Mouse (Mus musculus) lung, embryonic 16.5 days (tissue): Measurements from ENCODE around the gene Jmjd1c. TPM values are rescaled to one million over a fixed set of nuclear protein-coding genes. Genes with fewer than 3 reads are reported as not detected.

Experiments
- ATAC-seq: fragments of 200-750 bp; cut with Nextera tagmentation; 2 replicates; pipeline ENCODE4 v1.8.0; 2017; ENCODE audit warnings: low read depth, mild to moderate bottlenecking, moderate library complexity
- H3K27ac ChIP-seq: fragments of 300-500 bp; sonication (generic); 2 replicates; pipeline ENCODE4 v1.5.1; 2014; ENCODE audit warnings: mild to moderate bottlenecking, control low read depth, low read length
- H3K27me3 ChIP-seq: fragments of 300-500 bp; sonication (generic); 2 replicates; pipeline ENCODE4 v1.6.1; 2014; ENCODE audit warnings: low read depth, low read length, mixed read lengths; ENCODE audit not compliant: control insufficient read depth, insufficient read depth
- H3K36me3 ChIP-seq: fragments of 300-500 bp; sonication (generic); 2 replicates; pipeline ENCODE4 v1.6.1; 2014; ENCODE audit warnings: low read length; ENCODE audit not compliant: control insufficient read depth, insufficient read depth
- H3K4me1 ChIP-seq: fragments of 300-500 bp; sonication (generic); replicated peaks from 2 replicates; pipeline ENCODE4 v1.6.1; 2014; ENCODE audit warnings: low read length, mixed read lengths; ENCODE audit not compliant: control insufficient read depth, insufficient read depth
- H3K4me2 ChIP-seq: fragments of 300-500 bp; sonication (generic); 2 replicates; pipeline ENCODE4 v1.6.1; 2014; ENCODE audit warnings: low read depth, low read length, control low read depth
- H3K4me3 ChIP-seq: fragments of 300-500 bp; sonication (generic); 2 replicates; pipeline ENCODE4 v1.5.1; 2014; ENCODE audit warnings: mild to moderate bottlenecking, low read length, control low read depth
- H3K9ac ChIP-seq: fragments of 300-500 bp; sonication (generic); 2 replicates; pipeline ENCODE4 v1.6.1; 2014; ENCODE audit warnings: low read length, control low read depth
- H3K9me3 ChIP-seq: fragments of 300-500 bp; sonication (generic); 2 replicates; pipeline ENCODE4 v1.6.1; 2016; ENCODE audit warnings: low read length; ENCODE audit not compliant: control insufficient read depth
- WGBS: fragments of 180-500 bp; shearing (Covaris S2); extraction: QIAGEN DNeasy Blood & Tissue Kit; methylation state at CpG from one replicate; pipeline ENCODE4 v1.1.7; 2014; 5-methylcytosine and 5-hydroxymethylcytosine counted together
- polyA plus RNA-seq: library from polyadenylated mRNA; unstranded; fragments of >200 nt; fragmentation: Nextera tagmentation; extraction: Ambion mirVana; gene quantifications from 2 replicates; pipeline ENCODE4 v1.2.1, GENCODE M21; 2015

Jmjd1c gene
- polyA plus RNA-seq, 1 experiment from 2014 or later: 28.4 TPM

- peaks cover 45% of the 10 kb centered on the region for H3K4me1 ChIP-seq
- ATAC-seq: no peak
Observed at GRCm38 (mm10) chr10:67097437-67098150, 1.7 kb downstream of the Jmjd1c start.

GRCm38 (mm10) chr10:67098408-67099050, 2.6 kb downstream of the Jmjd1c start:
- H3K27me3 ChIP-seq: no peaks in the 10 kb centered on the region
- H3K36me3 ChIP-seq: no peaks in the 10 kb centered on the region
- peak overlapping the region; percentile 77 for H3K4me3 ChIP-seq
- no peaks in the 10 kb centered on the region for H3K9me3 ChIP-seq
- peak overlapping the region; percentile 67 for H3K4me2 ChIP-seq
- H3K4me1 ChIP-seq: peaks cover 54% of the 10 kb centered on the region
- no peak overlapping the region for H3K9ac ChIP-seq
- ATAC-seq: no peak
- H3K27ac ChIP-seq: no peak overlapping the region; the same call in 1 of the 2 replicates
- 34% methylated on average over 7 of the region's 7 CpGs for WGBS

More at GRCm38 (mm10) chr10:67097437-67098150, 1.7 kb downstream of the Jmjd1c start:
- Histone ChIP-seq H3K4me3 (peak overlapping the region; percentile 77), H3K27me3 (no peaks in the 10 kb centered on the region), H3K9ac (peak overlapping the region; percentile 99), H3K4me2 (peak overlapping the region; percentile 67), H3K9me3 (no peaks in the 10 kb centered on the region), H3K36me3 (no peaks in the 10 kb centered on the region), H3K27ac (peak overlapping the region; percentile 99)
- 3% methylated on average over 13 of the region's 15 CpGs for WGBS

GRCm38 (mm10) chr10:67099183-67099929, 3.4 kb downstream of the Jmjd1c start:
- no peak for ATAC-seq
- Histone ChIP-seq H3K9me3 (no peaks in the 10 kb centered on the region), H3K27me3 (no peaks in the 10 kb centered on the region), H3K4me3 (no peak overlapping the region), H3K9ac (no peak overlapping the region), H3K36me3 (no peaks in the 10 kb centered on the region), H3K27ac (no peak overlapping the region), H3K4me2 (peak overlapping the region; percentile 67; the same call in 1 of the 2 replicates), H3K4me1 (peaks cover 62% of the 10 kb centered on the region)
- 59% methylated on average over 13 of the region's 13 CpGs for WGBS

GRCm38 (mm10) chr10:67100011-67100661, 4.2 kb downstream of the Jmjd1c start:
- H3K4me2 ChIP-seq: no peak overlapping the region
- H3K9me3 ChIP-seq: no peaks in the 10 kb centered on the region
- WGBS: 61% methylated on average over 7 of the region's 7 CpGs
- no peaks in the 10 kb centered on the region for H3K36me3 ChIP-seq
- no peak for ATAC-seq
- no peaks in the 10 kb centered on the region for H3K27me3 ChIP-seq
- no peak overlapping the region for H3K9ac ChIP-seq
- H3K4me1 ChIP-seq: peaks cover 70% of the 10 kb centered on the region
- no peak overlapping the region for H3K27ac ChIP-seq
- H3K4me3 ChIP-seq: no peak overlapping the region

- Histone ChIP-seq H3K9me3 (no peaks in the 10 kb centered on the region), H3K4me1 (peaks cover 73% of the 10 kb centered on the region), H3K4me2 (no peak overlapping the region), H3K36me3 (no peaks in the 10 kb centered on the region), H3K9ac (no peak overlapping the region), H3K27me3 (no peaks in the 10 kb centered on the region), H3K4me3 (no peak overlapping the region), H3K27ac (no peak overlapping the region)
- no peak for ATAC-seq
- 82% methylated on average over 9 of the region's 9 CpGs for WGBS
Observed at GRCm38 (mm10) chr10:67100831-67101251, 4.9 kb downstream of the Jmjd1c start.

- Histone ChIP-seq H3K4me1 (peaks cover 73% of the 10 kb centered on the region), H3K27ac (no peak overlapping the region; the same call in 1 of the 2 replicates), H3K4me2 (no peak overlapping the region), H3K36me3 (no peaks in the 10 kb centered on the region), H3K27me3 (no peaks in the 10 kb centered on the region), H3K4me3 (no peak overlapping the region), H3K9me3 (no peaks in the 10 kb centered on the region), H3K9ac (no peak overlapping the region)
- ATAC-seq: no peak
- 17% methylated on average over 9 of the region's 9 CpGs for WGBS
Observed at GRCm38 (mm10) chr10:67104543-67104942, 8.6 kb downstream of the Jmjd1c start.

- H3K27ac ChIP-seq: no peak overlapping the region
- no peak for ATAC-seq
Observed at GRCm38 (mm10) chr10:67105331-67106217, 9.6 kb downstream of the Jmjd1c start.

GRCm38 (mm10) chr10:67106400-67106799, 10.5 kb downstream of the Jmjd1c start:
- WGBS: 66% methylated on average over 6 of the region's 6 CpGs
- Histone ChIP-seq H3K9me3 (no peaks in the 10 kb centered on the region), H3K4me2 (no peak overlapping the region), H3K27me3 (no peaks in the 10 kb centered on the region), H3K36me3 (no peaks in the 10 kb centered on the region), H3K27ac (no peak overlapping the region), H3K4me1 (peaks cover 62% of the 10 kb centered on the region), H3K4me3 (no peak overlapping the region), H3K9ac (no peak overlapping the region)
- no peak for ATAC-seq

More at GRCm38 (mm10) chr10:67105331-67106217, 9.6 kb downstream of the Jmjd1c start:
- no peak overlapping the region for H3K9ac ChIP-seq
- WGBS: 61% methylated on average over 19 of the region's 19 CpGs
- H3K9me3 ChIP-seq: no peaks in the 10 kb centered on the region
- no peak overlapping the region for H3K4me3 ChIP-seq
- H3K36me3 ChIP-seq: no peaks in the 10 kb centered on the region
- H3K4me1 ChIP-seq: peaks cover 66% of the 10 kb centered on the region
- no peaks in the 10 kb centered on the region for H3K27me3 ChIP-seq
- no peak overlapping the region for H3K4me2 ChIP-seq
